21 mouse cellular contexts compared by ENCODE assay signal in the genomic region with DNA sequence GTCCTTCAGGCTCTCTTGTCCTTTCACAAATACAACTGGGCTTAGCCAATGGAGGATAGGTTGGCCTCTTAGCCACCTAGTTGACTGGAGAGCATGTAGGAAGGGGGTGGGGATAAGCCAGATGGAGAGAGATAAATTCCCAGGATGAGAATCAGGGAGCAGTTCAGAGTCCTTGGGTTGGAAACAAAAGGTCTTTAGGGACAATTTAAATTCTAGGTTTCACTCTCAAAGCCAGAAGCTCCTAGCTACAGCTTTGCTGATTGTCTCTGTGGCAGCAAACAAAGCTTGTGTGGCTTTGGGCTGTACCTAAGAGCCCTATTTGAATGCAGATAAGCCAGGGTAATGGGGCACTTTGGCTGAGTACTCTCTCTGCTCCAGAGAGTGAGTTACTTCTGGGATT. TPM values are rescaled to one million over a fixed set of nuclear protein-coding genes. Genes with fewer than 3 reads are reported as not detected.
"Had no signal": no experiment of that assay in that cellular context is flagged by ENCODE, and none has a peak within 500 bp of the region (broad histone marks: within the 10 kb centered on the region; RNA-seq: fewer than 3 reads in every experiment).

No protein-coding gene starts in this region.

- H3K4me3 ChIP-seq: midbrain, embryonic 10.5 days; midbrain, embryonic 12.5 days; midbrain, embryonic 15.5 days; myocyte; neural tube, embryonic 13.5 days; neural tube, embryonic 15.5 days had no signal

- H3K36me3 ChIP-seq: midbrain, embryonic 10.5 days; midbrain, embryonic 12.5 days; midbrain, embryonic 15.5 days; neural tube, embryonic 13.5 days; neural tube, embryonic 15.5 days had no signal

- H3K4me2 ChIP-seq: lung, embryonic 14.5 days; midbrain, embryonic 12.5 days; midbrain, embryonic 15.5 days; neural tube, embryonic 13.5 days; neural tube, embryonic 15.5 days had no signal

- H3K27ac ChIP-seq: midbrain, embryonic 10.5 days; midbrain, embryonic 12.5 days; midbrain, embryonic 15.5 days; neural tube, embryonic 13.5 days had no signal

- H3K9me3 ChIP-seq: midbrain, embryonic 10.5 days; midbrain, embryonic 12.5 days; midbrain, embryonic 15.5 days; neural tube, embryonic 13.5 days; neural tube, embryonic 15.5 days had no signal

- H3K27me3 ChIP-seq: midbrain, embryonic 15.5 days; neural tube, embryonic 15.5 days had no signal

- ATAC-seq: midbrain, embryonic 15.5 days had no signal

- H3K9ac ChIP-seq: lung, embryonic 14.5 days; midbrain, embryonic 12.5 days; midbrain, embryonic 15.5 days; neural tube, embryonic 13.5 days; neural tube, embryonic 15.5 days had no signal

- DNase-seq: lung, adult 18-20 months; lung, embryonic 14.5 days; lung, postnatal 10 days; lung, postnatal 4 days; retina, postnatal 1 day; right cerebral cortex, adult 18-20 months; right cerebral cortex, postnatal 25 days; right cerebral cortex, postnatal 4 days; spleen, adult 18-20 months; thymus, adult 18-20 months; thymus, postnatal 14 days; thymus, postnatal 36 days had no signal

RNA-seq across cellular contexts. Expression of a gene that starts 16.2 kb away (rescaled TPM):
- total RNA-seq: megakaryocyte, adult 5-6 weeks had no signal
- polyA plus RNA-seq: lung, embryonic 14.5 days; myocyte; stomach, embryonic 14.5 days; stomach, embryonic 16.5 days had no signal
